Mouse (Mus musculus): ENCODE measurements around the gene Ace. TPM values are rescaled to one million over a fixed set of nuclear protein-coding genes. Genes with fewer than 3 reads are reported as not detected.

Gene Ace
- polyA plus RNA-seq (2014; fragmentation: Illumina TruSeq; extraction: RNeasy Lipid Tissue Mini Kit (QIAGEN cat#74804); ENCODE audit: low read depth, low replicate concordance), result 208 TPM

DNA sequence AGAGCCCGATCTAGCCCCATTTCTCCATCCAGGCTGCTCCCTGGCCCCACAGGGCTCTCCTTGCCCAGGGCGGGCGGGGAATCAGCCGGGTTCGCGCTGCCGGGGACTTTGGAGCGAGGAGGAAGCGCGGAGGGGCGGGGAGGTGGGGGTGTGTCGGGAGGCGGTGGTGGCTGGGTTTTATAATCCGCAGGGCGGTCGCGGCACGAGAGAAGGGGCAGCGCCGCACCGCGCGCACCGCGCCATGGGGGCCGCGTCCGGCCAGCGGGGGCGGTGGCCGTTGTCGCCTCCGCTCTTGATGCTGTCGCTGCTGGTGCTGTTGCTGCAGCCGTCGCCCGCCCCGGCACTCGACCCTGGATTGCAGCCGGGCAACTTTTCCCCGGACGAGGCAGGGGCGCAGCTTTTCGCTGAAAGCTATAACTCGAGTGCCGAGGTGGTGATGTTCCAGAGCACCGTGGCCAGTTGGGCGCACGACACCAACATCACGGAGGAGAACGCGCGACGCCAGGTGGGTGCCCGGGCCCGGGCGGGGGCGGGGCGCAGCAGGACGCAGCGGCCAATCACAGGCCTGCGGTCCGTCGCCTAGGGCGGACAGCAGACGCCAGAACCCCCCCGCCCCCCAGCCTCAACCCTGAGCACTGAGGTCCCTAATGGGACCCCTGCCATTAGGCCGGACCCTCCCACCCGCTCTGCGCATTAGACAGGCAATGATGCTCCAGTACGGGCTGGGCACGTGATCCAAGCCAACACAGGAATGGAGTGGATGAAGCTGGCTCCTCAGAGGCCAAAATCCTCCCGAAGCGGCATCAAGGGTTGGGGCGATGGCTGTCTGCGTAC lies at the start of gene Ace:
Gene Ace (plus strand): TSS at position 205 of the 834 bp plus-strand sequence.

DNA sequence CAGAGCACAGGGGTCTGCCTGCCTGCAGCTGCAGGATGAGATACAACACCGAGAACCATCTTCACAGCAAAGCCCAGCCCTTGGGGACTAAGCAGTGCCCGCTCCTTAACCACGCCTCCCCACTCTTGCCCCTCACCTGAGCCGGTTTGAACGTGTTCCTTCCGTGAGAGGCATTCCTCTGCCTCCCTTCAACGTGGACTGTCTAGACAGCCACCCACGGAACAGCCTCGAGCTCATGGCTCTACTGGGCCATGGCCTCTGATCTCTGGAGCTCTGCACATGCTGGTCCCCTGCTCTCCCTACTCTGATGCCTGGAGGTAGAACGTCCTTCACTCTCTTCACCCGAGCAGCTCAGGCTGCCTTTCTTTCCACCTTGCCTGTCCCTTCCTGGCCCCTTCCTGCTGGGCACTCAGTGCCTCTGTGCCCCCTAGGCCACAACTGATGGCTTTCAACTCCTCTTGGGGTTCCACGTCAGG lies 14.8 kb upstream of the Ace start, which contains the start of gene Cyb561:
Gene Cyb561 (minus strand): TSS at position 426 of the 476 bp plus-strand sequence.

DNA sequence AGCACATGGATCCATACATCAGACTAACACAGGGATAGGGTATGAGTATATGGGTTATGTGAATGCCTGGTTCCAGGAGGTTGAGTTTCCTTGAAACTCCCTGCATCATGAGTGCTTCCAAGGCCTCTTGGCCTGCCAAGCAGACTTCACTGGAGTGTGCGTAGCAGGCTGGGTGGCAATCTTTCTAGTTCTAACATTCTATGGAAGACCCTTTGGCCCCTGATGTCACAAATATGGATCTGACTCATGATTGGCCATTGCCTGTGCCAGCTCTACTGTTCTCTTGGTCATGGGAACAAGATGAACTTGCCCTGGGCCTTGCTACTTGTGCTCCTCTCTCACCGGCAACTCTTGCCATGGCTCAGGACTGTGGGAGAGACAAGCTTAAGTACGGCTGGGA lies 26.6 kb downstream of the Ace start, which contains the start of gene Ace3:
Gene Ace3 (plus strand): TSS at position 301 of the 400 bp plus-strand sequence.

DNA sequence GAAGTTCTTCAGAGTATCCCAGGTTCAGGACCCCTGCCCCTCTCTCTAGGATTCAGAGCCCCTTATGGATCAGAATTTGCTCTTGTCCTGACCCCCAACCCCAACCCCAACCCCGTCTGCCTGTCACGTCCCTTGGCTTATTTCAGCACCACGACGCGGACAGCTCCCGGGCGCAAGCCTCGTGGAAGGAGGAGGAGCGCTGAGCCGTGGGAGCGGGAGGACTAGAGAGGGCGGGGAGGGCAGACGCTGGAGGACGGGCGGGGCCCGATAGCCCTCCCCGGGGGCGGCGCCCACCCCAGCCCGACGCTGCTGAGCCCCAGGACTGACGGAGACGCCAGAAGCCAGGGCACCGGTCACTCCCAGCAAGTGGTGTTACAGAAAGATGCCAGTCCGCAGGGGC lies 40.1 kb downstream of the Ace start, which contains the start of gene Kcnh6:
Gene Kcnh6 (plus strand): TSS at position 304 of the 400 bp plus-strand sequence.

DNA sequence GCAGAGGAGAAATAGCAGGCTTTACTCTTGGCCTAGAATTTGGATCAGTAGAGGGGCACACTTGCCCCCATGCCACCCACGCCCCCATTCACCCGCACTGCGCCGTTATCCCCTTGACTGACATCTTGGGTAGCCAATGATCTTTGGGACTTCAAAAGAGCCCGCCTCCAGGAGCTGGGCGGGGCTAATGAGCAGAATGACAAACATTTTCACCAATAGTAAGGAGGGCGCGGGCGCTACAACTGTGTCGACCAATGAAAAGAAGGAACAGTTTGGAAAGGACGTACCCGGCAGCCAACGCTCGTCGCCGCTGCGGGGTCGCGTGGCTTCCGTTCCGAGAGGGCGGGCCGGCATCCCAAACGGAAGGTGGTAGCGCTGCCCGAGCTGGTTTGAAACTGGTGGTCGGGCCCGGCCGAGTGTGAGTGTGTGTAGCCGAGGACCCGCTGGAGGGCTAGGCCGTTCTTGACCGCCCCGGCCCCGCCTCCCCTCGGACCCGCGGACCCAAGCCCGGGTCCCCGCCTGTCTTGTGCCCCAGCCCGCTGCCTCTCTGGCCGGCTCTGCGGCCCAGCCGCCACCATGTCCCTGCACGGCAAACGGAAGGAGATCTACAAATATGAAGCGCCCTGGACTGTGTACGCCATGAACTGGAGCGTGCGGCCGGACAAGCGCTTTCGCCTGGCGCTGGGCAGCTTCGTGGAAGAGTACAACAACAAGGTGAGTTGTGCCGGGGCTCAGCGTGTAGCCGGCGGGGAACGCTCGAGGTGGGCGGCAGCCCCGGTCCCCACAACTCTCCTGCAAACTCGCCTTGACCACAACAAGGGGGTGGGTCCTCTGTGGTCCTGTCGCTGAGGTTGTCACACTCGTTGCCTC lies 69.0 kb downstream of the Ace start, which contains the start of gene Dcaf7:
Gene Dcaf7 (plus strand): TSS at position 325 of the 870 bp plus-strand sequence.

Other genes starting within 250 kb of the Ace start
- gene Cyb561, start 14.6 kb upstream of the Ace start, polyA plus RNA-seq (2014; fragmentation: Illumina TruSeq; extraction: RNeasy Lipid Tissue Mini Kit (QIAGEN cat#74804); ENCODE audit: low read depth, low replicate concordance), result 5.1 TPM
- 19.8 TPM for gene Ace3, start 26.7 kb downstream of the Ace start, polyA plus RNA-seq (2014; fragmentation: Illumina TruSeq; extraction: RNeasy Lipid Tissue Mini Kit (QIAGEN cat#74804); ENCODE audit: low read depth, low replicate concordance)
- gene Kcnh6, start 40.2 kb downstream of the Ace start, polyA plus RNA-seq (2014; fragmentation: Illumina TruSeq; extraction: RNeasy Lipid Tissue Mini Kit (QIAGEN cat#74804); ENCODE audit: low read depth, low replicate concordance), result not detected
- gene Dcaf7, start 68.9 kb downstream of the Ace start, polyA plus RNA-seq (2014; fragmentation: Illumina TruSeq; extraction: RNeasy Lipid Tissue Mini Kit (QIAGEN cat#74804); ENCODE audit: low read depth, low replicate concordance), result 26.9 TPM
- gene Taco1, start 98.1 kb downstream of the Ace start, polyA plus RNA-seq (2014; fragmentation: Illumina TruSeq; extraction: RNeasy Lipid Tissue Mini Kit (QIAGEN cat#74804); ENCODE audit: low read depth, low replicate concordance), result 2.2 TPM
- 4.4 TPM for gene Map3k3, start 116.7 kb downstream of the Ace start, polyA plus RNA-seq (2014; fragmentation: Illumina TruSeq; extraction: RNeasy Lipid Tissue Mini Kit (QIAGEN cat#74804); ENCODE audit: low read depth, low replicate concordance)
- 1.4 TPM for gene Gm10840, start 192.9 kb downstream of the Ace start, polyA plus RNA-seq (2014; fragmentation: Illumina TruSeq; extraction: RNeasy Lipid Tissue Mini Kit (QIAGEN cat#74804); ENCODE audit: low read depth, low replicate concordance)
- 106 TPM for gene Limd2, start 192.9 kb downstream of the Ace start, polyA plus RNA-seq (2014; fragmentation: Illumina TruSeq; extraction: RNeasy Lipid Tissue Mini Kit (QIAGEN cat#74804); ENCODE audit: low read depth, low replicate concordance)
- gene Strada, start 234.2 kb downstream of the Ace start, polyA plus RNA-seq (2014; fragmentation: Illumina TruSeq; extraction: RNeasy Lipid Tissue Mini Kit (QIAGEN cat#74804); ENCODE audit: low read depth, low replicate concordance), result 72.2 TPM
- gene Ccdc47, start 248.4 kb downstream of the Ace start, polyA plus RNA-seq (2014; fragmentation: Illumina TruSeq; extraction: RNeasy Lipid Tissue Mini Kit (QIAGEN cat#74804); ENCODE audit: low read depth, low replicate concordance), result 42.5 TPM
- 47.3 TPM for gene Ddx42, start 249.0 kb downstream of the Ace start, polyA plus RNA-seq (2014; fragmentation: Illumina TruSeq; extraction: RNeasy Lipid Tissue Mini Kit (QIAGEN cat#74804); ENCODE audit: low read depth, low replicate concordance)

Data from testis, adult 10 weeks (tissue).